Mouse (Mus musculus) 3134 (cell line): ENCODE results near the gene Atf2.

ENCODE experiments used
- DNase-seq: peaks from one replicate; pipeline ENCODE4 v3.0.0-alpha.2; 2011; ENCODE audit warnings: low spot score; ENCODE audit not compliant: insufficient read length; ENCODE audit errors: extremely low read depth

The Atf2 gene

DNA sequence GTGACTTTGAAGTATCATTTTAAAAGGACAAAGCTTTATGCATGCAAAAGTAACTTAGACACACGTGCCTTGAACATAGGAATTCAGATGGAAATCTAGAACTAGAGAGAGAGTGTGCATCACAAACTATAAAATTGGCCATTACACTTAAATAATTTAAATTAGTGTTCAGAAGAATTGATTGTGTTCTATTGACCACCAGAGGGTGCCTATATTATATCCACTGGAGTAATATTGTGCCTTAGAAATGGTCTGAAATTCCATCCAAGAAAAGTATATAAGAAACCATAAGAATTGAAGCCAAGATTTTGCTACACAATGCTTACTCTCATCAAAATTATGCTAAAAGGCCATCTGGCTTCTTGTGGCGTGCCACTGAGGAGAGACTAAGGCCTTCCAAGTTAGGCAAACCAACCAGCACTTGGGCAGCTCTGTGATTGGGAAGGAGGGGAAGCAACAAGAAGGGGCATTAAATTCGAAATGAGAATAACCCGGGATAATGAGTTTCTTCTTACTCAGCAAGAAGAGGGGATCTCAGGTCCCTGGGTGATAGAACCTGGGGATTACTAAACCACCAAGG, 113.3 kb downstream of the Atf2 start:
- DNase-seq: no peak

DNA sequence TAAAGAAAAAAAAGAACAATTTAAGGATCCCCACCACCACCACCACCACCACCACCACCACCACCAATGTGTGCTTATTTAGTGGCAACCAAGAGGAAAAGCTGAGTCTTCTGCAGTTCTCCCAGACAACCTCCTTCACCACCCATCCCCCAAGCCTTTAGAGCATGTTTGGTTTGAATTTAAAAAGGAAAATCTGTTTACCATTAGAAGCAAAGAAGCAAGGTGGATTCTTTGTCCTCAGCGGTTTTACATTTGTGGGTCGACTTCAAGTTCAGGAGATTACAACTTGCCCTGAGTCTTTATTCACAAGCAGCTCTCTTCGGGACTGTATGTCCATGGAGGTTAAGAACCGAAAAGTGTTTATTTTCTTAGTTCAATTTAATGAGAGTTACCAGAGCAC, 115.5 kb downstream of the Atf2 start:
- no peak for DNase-seq

DNA sequence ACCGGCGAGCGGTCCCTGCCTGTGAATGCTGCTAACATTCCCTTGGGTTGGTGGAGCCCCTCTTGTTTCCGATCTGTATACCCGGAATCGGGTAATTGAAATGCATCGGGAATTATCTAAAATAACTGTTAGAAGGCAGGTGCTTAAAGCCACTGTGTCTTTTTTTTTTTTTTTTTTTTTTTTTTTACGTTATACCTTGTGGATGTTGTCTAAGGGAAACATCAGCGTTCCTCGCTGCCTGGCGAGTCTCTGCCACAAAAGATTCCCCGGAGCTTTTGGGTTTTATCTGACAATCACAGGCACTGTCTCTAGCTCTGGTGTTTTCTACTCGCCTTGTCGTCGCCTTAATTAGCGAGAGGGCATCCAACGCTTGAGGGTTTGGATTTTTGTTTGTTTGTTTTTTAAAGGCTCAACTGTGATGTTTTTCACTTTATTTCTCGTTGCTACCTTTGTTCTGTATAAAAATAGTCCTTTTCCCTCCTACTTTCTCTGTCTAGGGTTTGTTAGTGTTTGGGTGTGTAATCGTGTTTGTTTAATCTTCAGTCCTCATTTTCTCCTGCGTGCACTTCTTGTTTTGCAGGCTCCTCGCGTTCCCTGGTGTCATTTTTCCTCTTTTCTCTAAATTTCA, 116.6 kb downstream of the Atf2 start:
- DNase-seq: no peak

- no peak for DNase-seq
Observed at GRCm38 (mm10) chr2:73774786-73775682, 117.4 kb downstream of the Atf2 start, which contains the start of gene Chn1. Chn1 (minus strand) TSS chr2:73775346.

DNA sequence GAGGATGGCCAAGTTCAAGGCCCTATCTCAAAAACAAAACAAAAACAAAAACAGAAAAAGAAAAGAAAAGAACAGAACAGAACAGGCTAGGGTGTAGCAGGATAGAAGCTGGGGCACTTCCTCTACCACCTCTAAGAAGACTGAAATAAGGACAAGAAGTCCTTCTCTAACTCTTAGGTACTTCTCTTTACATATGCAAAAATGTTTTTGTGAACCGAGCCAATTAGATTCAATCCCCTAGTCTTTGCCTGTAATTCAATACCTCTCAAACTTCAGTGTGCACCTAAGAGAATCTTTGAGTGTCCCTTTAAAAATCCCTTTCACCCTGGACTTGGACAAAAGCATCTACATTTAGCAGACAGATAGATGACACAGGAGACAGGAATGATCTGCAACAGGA, 119.5 kb downstream of the Atf2 start:
- DNase-seq: no peak

- DNase-seq: no peak
Observed at GRCm38 (mm10) chr2:73768669-73769068, 123.8 kb downstream of the Atf2 start.
